ENCODE assay signal across 8 mouse cellular contexts in the genomic region with DNA sequence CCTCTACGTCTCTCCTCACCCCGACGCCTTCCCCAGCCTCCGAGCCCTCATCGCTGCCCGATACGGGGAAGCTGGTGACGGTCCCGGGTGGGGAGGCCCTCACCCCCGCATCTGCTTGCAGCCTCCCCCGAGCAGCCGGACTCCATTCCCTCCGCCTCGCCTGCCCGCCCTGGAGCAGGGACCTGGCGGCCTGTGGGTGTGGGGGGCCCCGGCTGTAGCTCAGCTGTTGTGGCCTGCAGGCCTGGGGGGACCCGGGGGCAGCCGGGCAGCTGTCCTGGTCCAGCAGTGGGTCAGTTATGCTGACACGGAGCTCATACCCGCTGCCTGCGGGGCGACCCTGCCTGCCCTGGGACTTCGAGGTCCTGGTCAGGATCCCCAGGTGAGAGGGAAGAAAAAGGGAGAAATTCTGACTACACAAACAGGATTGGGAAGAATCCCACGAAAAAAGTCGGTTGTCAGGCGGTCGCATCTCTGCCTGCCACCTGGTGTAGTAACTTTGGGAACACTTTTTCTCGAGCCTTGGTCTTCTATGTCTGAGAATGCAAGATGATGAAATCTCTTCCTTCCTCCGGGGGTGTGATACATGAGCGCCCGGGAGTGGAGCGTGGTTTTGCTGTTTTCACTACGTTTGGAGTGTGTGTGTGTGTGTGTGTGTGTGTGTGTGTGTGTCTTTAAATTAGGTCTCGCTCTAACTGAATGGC. TPM values are rescaled to one million over a fixed set of nuclear protein-coding genes. Genes with fewer than 3 reads are reported as not detected.
DNase-seq lines count a peak whose midpoint lies in the region; ATAC-seq and TF ChIP-seq lines count a peak whose summit lies in the region.

No protein-coding gene starts in this region.

- H3K9me3 ChIP-seq in heart, embryonic 10.5 days, result no peaks in the 10 kb centered on the region
- H3K9me3 ChIP-seq in hindbrain, embryonic 11.5 days (ENCODE audit: control insufficient read depth, low read length), result no peaks in the 10 kb centered on the region
- H3K9me3 ChIP-seq in liver, postnatal 0 days (ENCODE audit: low read length), result no peaks in the 10 kb centered on the region

- H3K4me2 ChIP-seq in hindbrain, embryonic 11.5 days (replicated peaks; ENCODE audit: low read depth, low read length), result peak overlapping the region; percentile 99
- H3K4me2 ChIP-seq in liver, postnatal 0 days (ENCODE audit: low read depth, low read length), result peak overlapping the region; percentile 75

- H3K79me3 ChIP-seq in C2C12 (ENCODE audit: low read depth), result peaks cover 74% of the 10 kb centered on the region

- intact Hi-C loops in heart, postnatal 10 days (cut with DNase I), result loop anchor here (10.0 kb wide), 1 partner anchor 233 kb away; the partner anchor contains the start of genes Atp6v1g2 and Nfkbil1

- no peak for TF ChIP-seq POLR2A in bone marrow macrophage, adult 2 months (IDR thresholded peaks at IDR 0.05; ENCODE audit: borderline replicate concordance, low read depth, low read length)

- peak overlapping the region; percentile 75 for H3K4me3 ChIP-seq in heart, embryonic 10.5 days
- H3K4me3 ChIP-seq in C2C12 (ENCODE audit: insufficient read depth, poor library complexity, severe bottlenecking), result peak overlapping the region; percentile 83
- peak overlapping the region; percentile 91 for H3K4me3 ChIP-seq in bone marrow macrophage, adult 2 months (ENCODE audit: insufficient read depth, low read length)
- H3K4me3 ChIP-seq in hindbrain, embryonic 11.5 days (ENCODE audit: low read depth, low read length), result peak overlapping the region; percentile 89
- peak overlapping the region; percentile 85 for H3K4me3 ChIP-seq in liver, postnatal 0 days (ENCODE audit: low read depth, low read length)

- under 1% methylated on average over 35 of the region's 35 CpGs for WGBS in heart, embryonic 10.5 days
- WGBS in hindbrain, embryonic 11.5 days, result under 1% methylated on average over 35 of the region's 35 CpGs
- WGBS in liver, postnatal 0 days (ENCODE audit: insufficient replicate concordance), result 0% methylated on average over 35 of the region's 35 CpGs

- H3K27ac ChIP-seq in heart, embryonic 10.5 days, result peak overlapping the region; percentile 98
- H3K27ac ChIP-seq in bone marrow macrophage, adult 2 months (ENCODE audit: insufficient read depth, low read depth, low read length), result peak overlapping the region; percentile 96
- peak overlapping the region; percentile 97 for H3K27ac ChIP-seq in hindbrain, embryonic 11.5 days (ENCODE audit: low read depth, low read length)
- peak overlapping the region; percentile 98 for H3K27ac ChIP-seq in liver, postnatal 0 days (ENCODE audit: low read depth)

- no peak for TF ChIP-seq EP300 in liver, postnatal 0 days (IDR thresholded peaks at IDR 0.05; ENCODE audit: low read depth)

- peaks cover 41% of the 10 kb centered on the region for H3K36me3 ChIP-seq in heart, embryonic 10.5 days
- H3K36me3 ChIP-seq in C2C12 (ENCODE audit: control insufficient read depth, insufficient read depth), result peaks cover 49% of the 10 kb centered on the region
- peaks cover 12% of the 10 kb centered on the region; the same call in 1 of the 2 replicates for H3K36me3 ChIP-seq in hindbrain, embryonic 11.5 days (ENCODE audit: control insufficient read depth, insufficient read depth, low read length)
- peaks cover 45% of the 10 kb centered on the region for H3K36me3 ChIP-seq in liver, postnatal 0 days (replicated peaks; ENCODE audit: insufficient read depth, low read length)

- H3ac ChIP-seq in C2C12 (ENCODE audit: control insufficient read depth, insufficient read length, low read depth), result peak overlapping the region; percentile 99

- ATAC-seq in hindbrain, embryonic 11.5 days (ENCODE audit: low FRiP score), result peak; percentile 38
- peak; percentile 16 for ATAC-seq in liver, postnatal 0 days

- peaks cover 50% of the 10 kb centered on the region for H3K4me1 ChIP-seq in heart, embryonic 10.5 days
- H3K4me1 ChIP-seq in bone marrow macrophage, adult 2 months (ENCODE audit: control insufficient read depth, insufficient read depth, low read length), result peaks cover 21% of the 10 kb centered on the region
- H3K4me1 ChIP-seq in hindbrain, embryonic 11.5 days (replicated peaks; ENCODE audit: control insufficient read depth, insufficient read depth, low read length), result peaks cover 7% of the 10 kb centered on the region
- peaks cover 46% of the 10 kb centered on the region for H3K4me1 ChIP-seq in liver, postnatal 0 days (ENCODE audit: insufficient read depth)

- peak overlapping the region; percentile 95 for H3K9ac ChIP-seq in hindbrain, embryonic 11.5 days (ENCODE audit: low read depth, low read length)
- peak overlapping the region; percentile 76 for H3K9ac ChIP-seq in liver, postnatal 0 days (replicated peaks)

- no peak for TF ChIP-seq CTCF in C2C12 (IDR thresholded peaks at IDR 0.05; ENCODE audit: control insufficient read depth, insufficient read depth, insufficient read length)
- TF ChIP-seq CTCF in bone marrow macrophage, adult 2 months (IDR thresholded peaks at IDR 0.05; ENCODE audit: low read depth, low read length), result no peak
- no peak for TF ChIP-seq CTCF in liver, postnatal 0 days (IDR thresholded peaks at IDR 0.05; ENCODE audit: low read depth)

- no peaks in the 10 kb centered on the region for H3K27me3 ChIP-seq in heart, embryonic 10.5 days (ENCODE audit: insufficient read depth, poor library complexity, severe bottlenecking)
- H3K27me3 ChIP-seq in C2C12 (ENCODE audit: control insufficient read depth, insufficient read depth, insufficient read length), result no peaks in the 10 kb centered on the region
- no peaks in the 10 kb centered on the region for H3K27me3 ChIP-seq in hindbrain, embryonic 11.5 days (ENCODE audit: control insufficient read depth, insufficient read depth, low read length)
- H3K27me3 ChIP-seq in liver, postnatal 0 days (ENCODE audit: insufficient read depth, low read length), result no peaks in the 10 kb centered on the region

- peaks cover 91% of the 10 kb centered on the region for H3K79me2 ChIP-seq in C2C12 (ENCODE audit: control insufficient read depth, insufficient read depth)

- DNase-seq in heart, embryonic 10.5 days (ENCODE audit: low spot score), result no peak
- no peak for DNase-seq in heart, postnatal 10 days
- DNase-seq in hindbrain, embryonic 11.5 days (ENCODE audit: low spot score), result peak; percentile 39
- DNase-seq in liver, postnatal 0 days, result peak; percentile 50
- DNase-seq in right cerebral cortex, postnatal 14 days, result peak; percentile 41
- DNase-seq in urinary bladder, postnatal 10 days (ENCODE audit: low spot score), result no peak

TF ChIP-seq in C2C12, 6 proteins besides CTCF, POLR2A, EP300 and RAD21:
- no peak for TF ChIP-seq MYOD1 (IDR thresholded peaks at IDR 0.05; ENCODE audit: control insufficient read depth, insufficient read length, low read depth)
- no peak for TF ChIP-seq MYOG (IDR thresholded peaks at IDR 0.05; ENCODE audit: control insufficient read depth, extremely low read depth, insufficient read length)
- no peak for TF ChIP-seq FOSL1 (IDR thresholded peaks at IDR 0.05; ENCODE audit: insufficient read depth, low read length, poor library complexity, severe bottlenecking)
- peak; percentile 36 for TF ChIP-seq CEBPB (IDR thresholded peaks at IDR 0.05; ENCODE audit: low read depth)

RNA-seq across cellular contexts. Expression of gene Vars, which starts 0.8 kb away (rescaled TPM):
- polyA plus RNA-seq in heart, embryonic 10.5 days (2016; fragmentation: Nextera tagmentation; extraction: Ambion mirVana), result 112 and 166 TPM in 2 replicates
- total RNA-seq in heart, postnatal 10 days (2021), result 10 to 100 TPM; 34.5 to 35.6 TPM
- polyA plus RNA-seq in C2C12 (2012; fragmentation: generic; extraction: Trizol), result 214 TPM
- 28.4 and 35.2 TPM in 2 replicates for polyA plus RNA-seq in bone marrow macrophage, adult 2 months (2012; ENCODE audit: insufficient read depth, insufficient read length, missing spikeins)
- polyA plus RNA-seq in hindbrain, embryonic 11.5 days (2014; fragmentation: Nextera tagmentation; extraction: Ambion mirVana), result 69.1 and 71.7 TPM in 2 replicates
- polyA plus RNA-seq in liver, postnatal 0 days (2015; fragmentation: Nextera tagmentation; extraction: Ambion mirVana), result 38.0 and 43.8 TPM in 2 replicates

RNA-seq across cellular contexts. Expression of gene Vwa7, which starts 14.8 kb away (rescaled TPM):
- polyA plus RNA-seq in heart, embryonic 10.5 days (2016; fragmentation: Nextera tagmentation; extraction: Ambion mirVana), result 0.26 and 0.34 TPM in 2 replicates
- total RNA-seq in heart, postnatal 10 days (2021), result 1 to 10 TPM; 3.3 to 3.8 TPM
- 0.07 TPM for polyA plus RNA-seq in C2C12 (2012; fragmentation: generic; extraction: Trizol)
- polyA plus RNA-seq in bone marrow macrophage, adult 2 months (2012; ENCODE audit: insufficient read depth, insufficient read length, missing spikeins), result 0.31 and 0.34 TPM in 2 replicates
- 0.10 and 0.36 TPM in 2 replicates for polyA plus RNA-seq in hindbrain, embryonic 11.5 days (2014; fragmentation: Nextera tagmentation; extraction: Ambion mirVana)
- polyA plus RNA-seq in liver, postnatal 0 days (2015; fragmentation: Nextera tagmentation; extraction: Ambion mirVana), result 0.09 and 0.12 TPM in 2 replicates

RNA-seq across cellular contexts. Expression of gene Lsm2, which starts 19.9 kb away (rescaled TPM):
- polyA plus RNA-seq in heart, embryonic 10.5 days (2016; fragmentation: Nextera tagmentation; extraction: Ambion mirVana), result 197 and 247 TPM in 2 replicates
- 10 to 100 TPM; 28.8 to 31.7 TPM for total RNA-seq in heart, postnatal 10 days (2021)
- 133 TPM for polyA plus RNA-seq in C2C12 (2012; fragmentation: generic; extraction: Trizol)
- 37.1 and 44.0 TPM in 2 replicates for polyA plus RNA-seq in bone marrow macrophage, adult 2 months (2012; ENCODE audit: insufficient read depth, insufficient read length, missing spikeins)
- polyA plus RNA-seq in hindbrain, embryonic 11.5 days (2014; fragmentation: Nextera tagmentation; extraction: Ambion mirVana), result 188 and 207 TPM in 2 replicates
- 69.8 and 76.7 TPM in 2 replicates for polyA plus RNA-seq in liver, postnatal 0 days (2015; fragmentation: Nextera tagmentation; extraction: Ambion mirVana)

RNA-seq across cellular contexts. Expression of gene Sapcd1, which starts 26.2 kb away (rescaled TPM):
- 3.3 and 4.0 TPM in 2 replicates for polyA plus RNA-seq in heart, embryonic 10.5 days (2016; fragmentation: Nextera tagmentation; extraction: Ambion mirVana)
- total RNA-seq in heart, postnatal 10 days (2021), result under 1 TPM in 1 of 2 experiments, not detected in 1; 0.38 TPM
- 0.23 TPM for polyA plus RNA-seq in C2C12 (2012; fragmentation: generic; extraction: Trizol)
- not detected in 2 replicates for polyA plus RNA-seq in bone marrow macrophage, adult 2 months (2012; ENCODE audit: insufficient read depth, insufficient read length, missing spikeins)
- 3.0 and 4.0 TPM in 2 replicates for polyA plus RNA-seq in hindbrain, embryonic 11.5 days (2014; fragmentation: Nextera tagmentation; extraction: Ambion mirVana)
- polyA plus RNA-seq in liver, postnatal 0 days (2015; fragmentation: Nextera tagmentation; extraction: Ambion mirVana), result 3.3 and 4.1 TPM in 2 replicates

RNA-seq across cellular contexts. Expression of gene Hspa1l, which starts 29.1 kb away (rescaled TPM):
- polyA plus RNA-seq in heart, embryonic 10.5 days (2016; fragmentation: Nextera tagmentation; extraction: Ambion mirVana), result 1.6 and 1.7 TPM in 2 replicates
- 1 to 10 TPM; 4.0 to 4.1 TPM for total RNA-seq in heart, postnatal 10 days (2021)
- polyA plus RNA-seq in C2C12 (2012; fragmentation: generic; extraction: Trizol), result 0.99 TPM
- not detected in 2 replicates for polyA plus RNA-seq in bone marrow macrophage, adult 2 months (2012; ENCODE audit: insufficient read depth, insufficient read length, missing spikeins)
- 0.93 and 1.2 TPM in 2 replicates for polyA plus RNA-seq in hindbrain, embryonic 11.5 days (2014; fragmentation: Nextera tagmentation; extraction: Ambion mirVana)
- 0.18 TPM in 1 of 2 replicates, not detected in the other for polyA plus RNA-seq in liver, postnatal 0 days (2015; fragmentation: Nextera tagmentation; extraction: Ambion mirVana)

Comparison
In these comparisons a context has a peak if more than half of its experiments do, and no peak if none do; other contexts are left out.
1. DNase-seq: peak in hindbrain, embryonic 11.5 days (single experiment), liver, postnatal 0 days (single experiment) and right cerebral cortex, postnatal 14 days (single experiment); none in heart, embryonic 10.5 days (single experiment), heart, postnatal 10 days (0 of 2) and urinary bladder, postnatal 10 days (single experiment).
2. Peak in every context shown above with its lines, with median percentiles within 50 percentile points of each other: H3K27ac ChIP-seq and H3K4me3 ChIP-seq.